Mouse (Mus musculus) forebrain, embryonic 13.5 days (tissue): Measurements from ENCODE around the gene Rpl14. TPM values are rescaled to one million over a fixed set of nuclear protein-coding genes. Genes with fewer than 3 reads are reported as not detected.
"Not testable (repeated sequence)": the region's sequence is repeated elsewhere in the genome, so short reads cannot be mapped to it uniquely, and the experiment has no call there.

Source experiments
- ATAC-seq: fragments of 200-750 bp; cut with Nextera tagmentation; 2 replicates; pipeline ENCODE4 v1.8.0; 2017
- H3K27ac ChIP-seq: fragments of 300-500 bp; sonication (generic); 2 replicates; pipeline ENCODE4 v1.5.1; 2015; ENCODE audit warnings: inconsistent platforms, mild to moderate bottlenecking, moderate library complexity
- H3K27me3 ChIP-seq: fragments of 300-500 bp; sonication (generic); 2 replicates; pipeline ENCODE4 v1.6.1; 2015; ENCODE audit warnings: mild to moderate bottlenecking, inconsistent platforms
- H3K36me3 ChIP-seq: fragments of 300-500 bp; sonication (generic); 2 replicates; pipeline ENCODE4 v1.6.1; 2015; ENCODE audit warnings: mild to moderate bottlenecking, inconsistent platforms; ENCODE audit not compliant: poor library complexity, severe bottlenecking
- H3K4me1 ChIP-seq: fragments of 300-500 bp; sonication (generic); 2 replicates; pipeline ENCODE4 v1.6.1; 2015; ENCODE audit warnings: inconsistent platforms
- H3K4me2 ChIP-seq: fragments of 300-500 bp; sonication (generic); 2 replicates; pipeline ENCODE4 v1.6.1; 2015; ENCODE audit warnings: inconsistent platforms, mild to moderate bottlenecking, moderate library complexity
- H3K4me3 ChIP-seq: fragments of 300-500 bp; sonication (generic); 2 replicates; pipeline ENCODE4 v1.5.1; 2015; ENCODE audit warnings: mild to moderate bottlenecking, inconsistent platforms
- H3K9ac ChIP-seq: fragments of 300-500 bp; sonication (generic); 2 replicates; pipeline ENCODE4 v1.6.1; 2015; ENCODE audit warnings: mild to moderate bottlenecking, inconsistent platforms
- H3K9me3 ChIP-seq: fragments of 300-500 bp; sonication (generic); replicated peaks from 2 replicates; pipeline ENCODE4 v1.6.1; 2016; ENCODE audit warnings: inconsistent platforms
- WGBS: fragments of 180-500 bp; shearing (Covaris S2); methylation state at CpG from one replicate; pipeline ENCODE4 v1.1.7; 2015; 5-methylcytosine and 5-hydroxymethylcytosine counted together
- polyA plus RNA-seq: library from polyadenylated mRNA; unstranded; fragments of >200 nt; fragmentation: Nextera tagmentation; extraction: Ambion mirVana; gene quantifications from 2 replicates; pipeline ENCODE4 v1.2.1, GENCODE M21; 2015

Rpl14 gene
- 544 and 592 TPM in 2 replicates for polyA plus RNA-seq

GRCm38 (mm10) chr9:120570741-120571592 lies at the start of gene Rpl14:
Gene Rpl14 (plus strand): TSS chr9:120571444.
- no peaks in the 10 kb centered on the region for H3K27me3 ChIP-seq
- peak; percentile 98 for ATAC-seq
- H3K4me2 ChIP-seq, result peak within 1 kb of the TSS; percentile 91
- H3K36me3 ChIP-seq, result peaks cover 37% of the 10 kb centered on the region
- H3K4me1 ChIP-seq, result peaks cover 23% of the 10 kb centered on the region
- peak within 1 kb of the TSS; percentile 88 for H3K9ac ChIP-seq
- no peaks in the 10 kb centered on the region for H3K9me3 ChIP-seq
- peak within 1 kb of the TSS; percentile 74; the same call in 1 of the 2 replicates for H3K27ac ChIP-seq
- 5% methylated on average over 43 of the region's 43 CpGs for WGBS
- H3K4me3 ChIP-seq, result peak within 1 kb of the TSS; percentile 90

GRCm38 (mm10) chr9:120527270-120527669 lies 44.0 kb upstream of the Rpl14 start:
- H3K4me3 ChIP-seq, result no peak overlapping the region
- no peak overlapping the region for H3K9ac ChIP-seq
- WGBS, result 23% methylated on average over 4 of the region's 4 CpGs
- no peak overlapping the region for H3K27ac ChIP-seq
- H3K9me3 ChIP-seq, result no peaks in the 10 kb centered on the region
- no peaks in the 10 kb centered on the region for H3K36me3 ChIP-seq
- no peaks in the 10 kb centered on the region for H3K27me3 ChIP-seq
- no peak overlapping the region for H3K4me2 ChIP-seq
- H3K4me1 ChIP-seq, result 0 out of 2 replicates have a peak, but pooled peaks cover 7% of the 10 kb centered on the region
- no peak for ATAC-seq

GRCm38 (mm10) chr9:120527919-120528318 lies 43.3 kb upstream of the Rpl14 start:
- Histone ChIP-seq H3K27ac (no peak overlapping the region), H3K4me3 (no peak overlapping the region), H3K9me3 (no peaks in the 10 kb centered on the region), H3K9ac (no peak overlapping the region), H3K4me2 (no peak overlapping the region), H3K4me1 (0 out of 2 replicates have a peak, but pooled peaks cover 7% of the 10 kb centered on the region), H3K36me3 (no peaks in the 10 kb centered on the region), H3K27me3 (no peaks in the 10 kb centered on the region)
- ATAC-seq, result no peak
- 91% methylated on average over 8 of the region's 8 CpGs for WGBS

GRCm38 (mm10) chr9:120528815-120529510 lies 42.3 kb upstream of the Rpl14 start:
- ATAC-seq, result no peak
- 86% methylated on average over 17 of the region's 17 CpGs for WGBS

GRCm38 (mm10) chr9:120530471-120530870 lies 40.8 kb upstream of the Rpl14 start:
- WGBS, result 89% methylated on average over 5 of the region's 5 CpGs
- Histone ChIP-seq H3K9me3 (no peaks in the 10 kb centered on the region; the same call in 1 of the 2 replicates), H3K27ac (no peak overlapping the region), H3K4me2 (no peak overlapping the region), H3K4me3 (no peak overlapping the region), H3K4me1 (0 out of 2 replicates have a peak, but pooled peaks cover 7% of the 10 kb centered on the region), H3K27me3 (no peaks in the 10 kb centered on the region), H3K9ac (no peak overlapping the region), H3K36me3 (no peaks in the 10 kb centered on the region)
- no peak for ATAC-seq

More at GRCm38 (mm10) chr9:120528815-120529510, 42.3 kb upstream of the Rpl14 start:
- Histone ChIP-seq H3K4me2 (no peak overlapping the region), H3K27me3 (no peaks in the 10 kb centered on the region), H3K27ac (no peak overlapping the region), H3K9me3 (no peaks in the 10 kb centered on the region; the same call in 1 of the 2 replicates), H3K4me3 (no peak overlapping the region), H3K4me1 (0 out of 2 replicates have a peak, but pooled peaks cover 7% of the 10 kb centered on the region), H3K36me3 (no peaks in the 10 kb centered on the region), H3K9ac (no peak overlapping the region)

- H3K36me3 ChIP-seq, result no peaks in the 10 kb centered on the region
- no peak overlapping the region for H3K9ac ChIP-seq
- 0 out of 2 replicates have a peak, but pooled peaks cover 4% of the 10 kb centered on the region for H3K4me1 ChIP-seq
- H3K9me3 ChIP-seq, result no peaks in the 10 kb centered on the region; the same call in 1 of the 2 replicates
- 0 out of 2 replicates have a peak, but pooled peaks cover 1% of the 10 kb centered on the region for H3K27me3 ChIP-seq
- no peak overlapping the region for H3K4me2 ChIP-seq
- no peak overlapping the region for H3K4me3 ChIP-seq
- H3K27ac ChIP-seq, result no peak overlapping the region
- no peak for ATAC-seq
- WGBS, result 88% methylated on average over 6 of the region's 6 CpGs
These were observed 39.2 kb upstream of the Rpl14 start for GRCm38 (mm10) chr9:120532062-120532461.

- no peak overlapping the region for H3K4me2 ChIP-seq
- H3K27me3 ChIP-seq, result 0 out of 2 replicates have a peak, but pooled peaks cover 5% of the 10 kb centered on the region
- H3K4me3 ChIP-seq, result no peak overlapping the region
- no peaks in the 10 kb centered on the region for H3K36me3 ChIP-seq
- no peak for ATAC-seq
- H3K9ac ChIP-seq, result no peak overlapping the region
- no peaks in the 10 kb centered on the region for H3K4me1 ChIP-seq
- no peak overlapping the region for H3K27ac ChIP-seq
- no peaks in the 10 kb centered on the region; the same call in 1 of the 2 replicates for H3K9me3 ChIP-seq
- 91% methylated on average over 6 of the region's 6 CpGs for WGBS
These were observed 38.6 kb upstream of the Rpl14 start for GRCm38 (mm10) chr9:120532691-120533090.

- H3K9ac ChIP-seq, H3K27me3 ChIP-seq: not testable (repeated sequence)
These were observed 37.7 kb upstream of the Rpl14 start for GRCm38 (mm10) chr9:120533446-120533950.

GRCm38 (mm10) chr9:120539662-120540251 lies 31.5 kb upstream of the Rpl14 start, which contains the start of gene Entpd3:
Gene Entpd3 (plus strand): TSS chr9:120539818.
- peak within 1 kb of the TSS; percentile 68 for H3K4me2 ChIP-seq
- no peak within 1 kb of the TSS for H3K27ac ChIP-seq
- H3K36me3 ChIP-seq, result no peaks in the 10 kb centered on the region
- ATAC-seq, result peak; percentile 43; the same call in 1 of the 2 replicates
- H3K4me3 ChIP-seq, result peak within 1 kb of the TSS; percentile 40
- WGBS, result under 1% methylated on average over 31 of the region's 31 CpGs
- peaks cover 37% of the 10 kb centered on the region for H3K27me3 ChIP-seq
- H3K9ac ChIP-seq, result peak within 1 kb of the TSS; percentile 65
- H3K9me3 ChIP-seq, result no peaks in the 10 kb centered on the region
- peaks cover 11% of the 10 kb centered on the region for H3K4me1 ChIP-seq

More at GRCm38 (mm10) chr9:120533446-120533950, 37.7 kb upstream of the Rpl14 start:
- not testable (repeated sequence) for H3K4me3 ChIP-seq, H3K4me2 ChIP-seq, H3K27ac ChIP-seq, H3K4me1 ChIP-seq, ATAC-seq, H3K36me3 ChIP-seq, H3K9me3 ChIP-seq
- 92% methylated on average over 8 of the region's 8 CpGs for WGBS

- H3K27ac ChIP-seq, result no peak overlapping the region
- H3K36me3 ChIP-seq, result no peaks in the 10 kb centered on the region
- no peak overlapping the region for H3K4me2 ChIP-seq
- WGBS, result 18% methylated on average over 2 of the region's 2 CpGs
- no peak overlapping the region for H3K9ac ChIP-seq
- H3K27me3 ChIP-seq, result peaks cover 37% of the 10 kb centered on the region
- no peak overlapping the region for H3K4me3 ChIP-seq
- no peak for ATAC-seq
- H3K9me3 ChIP-seq, result no peaks in the 10 kb centered on the region
- peaks cover 11% of the 10 kb centered on the region for H3K4me1 ChIP-seq
These were observed 29.8 kb upstream of the Rpl14 start for GRCm38 (mm10) chr9:120541411-120541810.

GRCm38 (mm10) chr9:120542241-120542640 lies 29.0 kb upstream of the Rpl14 start:
- Histone ChIP-seq H3K27me3 (peaks cover 33% of the 10 kb centered on the region), H3K4me2 (no peak overlapping the region), H3K4me1 (peaks cover 16% of the 10 kb centered on the region), H3K9ac (no peak overlapping the region), H3K4me3 (no peak overlapping the region), H3K27ac (no peak overlapping the region), H3K9me3 (no peaks in the 10 kb centered on the region), H3K36me3 (no peaks in the 10 kb centered on the region)
- WGBS, result 38% methylated on average over 6 of the region's 6 CpGs
- no peak for ATAC-seq
